Mouse (Mus musculus) CH12F3 (cell line): ENCODE measurements around the gene Actb.

Experiments used
- in situ Hi-C: fragments of 300-500 bp; cut with MboI; formaldehyde crosslinking; loops from 2 replicates; pipeline ENCODE4 v1.14.3; 2020; ENCODE audit warnings: low sequenced_read_pairs

Gene Actb

GRCm38 (mm10) chr5:142923781-142924180, 17.2 kb upstream of the Actb start:
- in situ Hi-C loops, result no loop called here

- in situ Hi-C loops, result no loop called here
Observed at GRCm38 (mm10) chr5:142922251-142922650, 15.7 kb upstream of the Actb start.

GRCm38 (mm10) chr5:142921074-142921459, 14.5 kb upstream of the Actb start:
- in situ Hi-C loops, result no loop called here

- in situ Hi-C loops, result no loop called here
Observed at GRCm38 (mm10) chr5:142920311-142921073, 13.9 kb upstream of the Actb start.

GRCm38 (mm10) chr5:142917402-142917801, 10.8 kb upstream of the Actb start:
- in situ Hi-C loops, result no loop called here

GRCm38 (mm10) chr5:142916593-142916992, 10.0 kb upstream of the Actb start:
- in situ Hi-C loops, result no loop called here

- in situ Hi-C loops, result no loop called here
Observed at GRCm38 (mm10) chr5:142915231-142915630, 8.7 kb upstream of the Actb start.

GRCm38 (mm10) chr5:142912739-142913138, 6.2 kb upstream of the Actb start:
- in situ Hi-C loops, result no loop called here

GRCm38 (mm10) chr5:142912320-142912719, 5.8 kb upstream of the Actb start:
- in situ Hi-C loops, result no loop called here

- in situ Hi-C loops, result no loop called here
Observed at GRCm38 (mm10) chr5:142911629-142912028, 5.1 kb upstream of the Actb start.

- in situ Hi-C loops, result no loop called here
Observed at GRCm38 (mm10) chr5:142909576-142910278, 3.2 kb upstream of the Actb start.

- in situ Hi-C loops, result no loop called here
Observed at GRCm38 (mm10) chr5:142908941-142909575, 2.5 kb upstream of the Actb start.

GRCm38 (mm10) chr5:142907803-142908559, 1.4 kb upstream of the Actb start:
- in situ Hi-C loops, result no loop called here

GRCm38 (mm10) chr5:142907048-142907802, 671 bp upstream of the Actb start:
- in situ Hi-C loops, result no loop called here

- in situ Hi-C loops, result no loop called here
Observed at GRCm38 (mm10) chr5:142905725-142906531, 626 bp downstream of the Actb start.

- in situ Hi-C loops, result no loop called here
Observed at GRCm38 (mm10) chr5:142905038-142905695, 1.4 kb downstream of the Actb start.

GRCm38 (mm10) chr5:142904208-142905037, 2.1 kb downstream of the Actb start:
- in situ Hi-C loops, result no loop called here
